Mouse (Mus musculus) layer of hippocampus, adult 2 months (tissue): ENCODE measurements at regions not wholly inside any gene's neighbourhood (a gene's known extent, or its start where the extent isn't known, plus 50 kb on each side); places are given as distances from the start of the nearest gene placed in this dataset.

Source experiments
- DNase-seq, 2 experiments: peaks; one replicate each; pipeline ENCODE4 v3.0.0; 2022; ENCODE audit warnings: low spot score in 2 of 2
- H3K27ac ChIP-seq: fragments of 200-600 bp; 2 replicates; pipeline ENCODE4 v1.8.1; 2022
- H3K4me3 ChIP-seq: fragments of 200-600 bp; 2 replicates; pipeline ENCODE4 v1.8.1; 2022; ENCODE audit warnings: mild to moderate bottlenecking
- CTCF ChIP-seq: fragments of 200-600 bp; conservative IDR thresholded peaks from 2 replicates; pipeline ENCODE4 v1.8.1; 2022; ENCODE audit warnings: antibody characterized with exemption, mild to moderate bottlenecking, moderate library complexity

GRCm38 (mm10) chr8:31427706-31428105 lies 2000.8 kb upstream of the 5930422O12Rik start:
- no peak for TF ChIP-seq CTCF
- DNase-seq, result no peak
- no peak overlapping the region for H3K4me3 ChIP-seq
- no peak overlapping the region for H3K27ac ChIP-seq

DNA sequence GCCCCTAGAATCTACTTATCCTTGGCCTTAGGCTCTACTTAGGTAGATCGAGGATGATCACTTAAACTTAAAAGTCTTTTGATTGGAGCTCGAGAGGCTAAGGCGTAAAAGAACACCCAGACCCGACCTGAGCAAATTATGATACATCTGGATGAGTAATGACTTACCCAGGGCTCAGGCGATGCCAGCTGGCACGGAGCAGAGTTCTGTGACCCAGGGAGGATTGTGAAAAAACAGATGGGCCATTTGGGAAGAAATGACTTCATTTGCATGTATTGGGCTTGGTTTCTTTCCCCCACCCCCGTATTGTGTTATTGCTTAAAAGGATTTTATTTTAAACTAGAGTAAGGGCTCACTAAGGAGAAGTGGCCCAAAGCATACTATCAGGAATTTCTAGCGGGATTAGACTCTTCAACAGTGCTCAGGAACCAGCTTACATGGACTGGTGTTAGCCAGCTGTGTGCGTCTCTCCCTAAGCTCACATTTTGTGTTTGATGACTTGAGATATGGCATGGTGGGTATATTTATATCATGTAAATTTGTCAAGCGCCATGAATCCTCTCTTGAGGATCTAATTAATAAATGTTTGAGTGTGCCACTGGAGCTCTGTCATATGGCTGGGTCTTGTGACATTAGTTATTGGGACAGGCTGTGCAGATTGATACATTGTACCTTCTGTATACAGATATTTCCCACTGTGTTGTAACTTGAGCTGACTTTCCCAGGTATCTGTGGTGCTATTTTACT lies 1991.9 kb upstream of the 5930422O12Rik start:
- TF ChIP-seq CTCF, result no peak
- DNase-seq, result no peak

GRCm38 (mm10) chr8:31444834-31445233 lies 1983.7 kb upstream of the 5930422O12Rik start:
- no peak overlapping the region for H3K27ac ChIP-seq
- no peak for TF ChIP-seq CTCF
- no peak for DNase-seq
- H3K4me3 ChIP-seq, result no peak overlapping the region

More for the DNA sequence above, 1991.9 kb upstream of the 5930422O12Rik start:
- H3K4me3 ChIP-seq, result no peak overlapping the region
- no peak overlapping the region for H3K27ac ChIP-seq

- Histone ChIP-seq H3K4me3 (no peak overlapping the region), H3K27ac (no peak overlapping the region)
- DNase-seq, result no peak
- TF ChIP-seq CTCF, result no peak
Measured at GRCm38 (mm10) chr8:31447984-31448383, 1980.5 kb upstream of the 5930422O12Rik start.

DNA sequence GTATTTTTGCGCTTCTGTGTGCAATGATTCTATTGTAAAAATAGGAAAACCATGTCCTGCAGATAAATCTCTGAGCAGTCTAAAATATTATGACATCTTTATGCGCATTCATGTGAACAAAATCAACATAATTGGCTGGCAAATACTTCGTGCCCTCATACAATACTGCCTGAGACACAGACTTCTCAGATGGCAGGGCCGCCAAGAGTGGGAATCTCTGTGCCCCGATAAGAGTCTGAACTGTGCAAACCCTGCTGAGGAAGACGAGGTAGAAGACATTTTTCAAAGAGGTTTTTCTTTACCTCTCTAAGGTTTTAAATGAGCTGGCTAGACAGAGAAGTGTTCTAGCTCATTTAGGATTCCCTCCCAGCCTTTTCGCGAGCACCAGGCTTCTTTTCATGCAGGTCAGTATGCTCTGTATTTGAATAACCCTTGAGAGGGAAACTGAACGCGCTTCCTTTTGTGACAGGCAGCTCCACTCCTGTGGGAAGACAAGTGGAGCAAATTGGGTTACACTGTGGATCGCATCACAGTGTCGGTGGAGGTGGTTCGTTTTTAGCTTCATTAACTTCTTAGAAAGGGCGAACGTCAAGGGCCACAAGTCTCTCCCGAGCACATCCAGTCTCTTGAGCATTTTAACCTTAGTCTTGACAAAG lies 1973.6 kb upstream of the 5930422O12Rik start:
- TF ChIP-seq CTCF, result no peak
- no peak overlapping the region for H3K27ac ChIP-seq
- DNase-seq, result no peak
- H3K4me3 ChIP-seq, result peak overlapping the region; percentile 17

DNA sequence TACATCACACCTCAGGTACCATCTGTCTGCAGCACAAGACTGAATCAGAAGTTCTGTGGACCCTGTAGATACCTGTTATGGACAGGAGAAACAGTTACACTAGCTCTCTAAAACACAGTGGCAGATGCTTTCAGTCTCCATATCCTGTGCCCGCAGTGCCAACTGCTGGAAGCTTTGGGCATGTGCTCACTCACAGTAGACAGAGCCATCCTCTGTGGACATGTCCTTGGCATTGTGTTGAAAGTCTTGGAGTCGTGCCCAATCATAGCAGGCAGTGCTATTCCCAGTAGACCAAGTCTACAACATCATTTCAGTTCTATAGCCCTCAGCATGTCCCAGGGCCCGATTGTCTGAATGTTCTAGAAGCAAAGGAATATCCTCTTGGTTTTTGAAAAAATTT lies 1968.2 kb upstream of the 5930422O12Rik start:
- peak; percentile 53 for TF ChIP-seq CTCF
- H3K27ac ChIP-seq, result no peak overlapping the region
- DNase-seq, result no peak
- H3K4me3 ChIP-seq, result no peak overlapping the region
